Mouse (Mus musculus): ENCODE measurements around the gene Cenpi. TPM values are rescaled to one million over a fixed set of nuclear protein-coding genes. Genes with fewer than 3 reads are reported as not detected.

The Cenpi gene
- total and polyA plus RNA-seq, 2 experiments from 2014 or later: 2.8 to 3.5 TPM

- Histone ChIP-seq H3K27me3 (ENCODE audit: insufficient read depth, low read length) (no peaks in the 10 kb centered on the region), H3K9me3 (ENCODE audit: low read length) (no peaks in the 10 kb centered on the region), H3K4me1 (ENCODE audit: insufficient read depth) (no peaks in the 10 kb centered on the region), H3K27ac (ENCODE audit: low read depth, low read length) (no peak overlapping the region), H3K36me3 (ENCODE audit: insufficient read depth) (no peaks in the 10 kb centered on the region), H3K4me2 (ENCODE audit: low read depth) (no peak overlapping the region), H3K9ac (no peak overlapping the region), H3K4me3 (ENCODE audit: low read depth, low read length) (no peak overlapping the region)
- ATAC-seq: no peak
- no peak for DNase-seq
- 69% methylated on average over 2 of the region's 2 CpGs for WGBS
- TF ChIP-seq CTCF (IDR thresholded peaks at IDR 0.05; ENCODE audit: low read depth): no peak
Measured at GRCm38 (mm10) chrX:134398972-134399371, 91.1 kb downstream of the Cenpi start.

DNA sequence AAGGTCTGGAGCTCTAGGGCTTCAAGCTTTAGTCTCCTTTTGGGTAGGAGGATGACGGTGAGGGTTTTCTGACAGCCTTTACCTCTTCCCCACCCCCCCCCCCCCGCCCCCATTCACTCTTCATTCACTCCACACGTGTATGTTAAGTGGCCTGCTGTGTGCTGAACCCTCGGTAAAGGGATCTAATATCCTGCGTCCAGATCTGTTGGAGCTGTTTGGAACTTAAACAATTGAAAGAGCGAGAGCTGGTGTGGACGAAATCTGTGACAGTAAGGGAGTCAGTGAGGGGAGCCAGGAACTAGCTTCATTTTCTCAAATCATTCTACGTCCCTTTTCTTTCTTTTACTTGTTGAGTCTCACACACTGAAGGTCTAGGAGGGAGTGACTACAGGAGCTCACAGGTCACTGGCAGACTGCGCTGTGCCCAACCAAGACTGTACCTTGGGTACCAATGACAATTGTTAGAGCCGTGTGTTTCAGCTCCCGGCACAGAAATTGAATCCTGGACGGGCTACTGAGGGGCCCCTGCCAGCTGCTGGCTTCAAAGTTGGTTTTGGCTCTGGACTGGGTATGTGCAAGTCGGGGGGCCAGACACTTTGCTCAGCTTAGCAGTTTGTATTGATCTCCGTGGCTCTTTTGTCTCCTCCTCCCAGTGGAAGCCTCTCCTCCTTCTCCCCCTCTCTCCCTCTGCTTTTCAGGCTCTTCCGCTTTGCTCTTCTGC lies 96.1 kb downstream of the Cenpi start, which contains the start of gene Drp2:
TSS of gene Drp2 (plus strand) at position 689 of the 721 bp plus-strand sequence.
- Histone ChIP-seq H3K27me3 (ENCODE audit: insufficient read depth, low read length) (no peaks in the 10 kb centered on the region), H3K27ac (ENCODE audit: low read depth, low read length) (peak within 1 kb of the TSS; percentile 78), H3K36me3 (ENCODE audit: insufficient read depth) (no peaks in the 10 kb centered on the region), H3K9me3 (ENCODE audit: low read length) (no peaks in the 10 kb centered on the region), H3K9ac (peak within 1 kb of the TSS; percentile 49), H3K4me2 (ENCODE audit: low read depth) (peak within 1 kb of the TSS; percentile 52), H3K4me3 (ENCODE audit: low read depth, low read length) (peak within 1 kb of the TSS; percentile 39), H3K4me1 (ENCODE audit: insufficient read depth) (no peaks in the 10 kb centered on the region)
- no peak for TF ChIP-seq CTCF (IDR thresholded peaks at IDR 0.05; ENCODE audit: low read depth)
- ATAC-seq (peak; percentile 71), DNase-seq (peak; percentile 38)
- WGBS: 28% methylated on average over 14 of the region's 15 CpGs

DNA sequence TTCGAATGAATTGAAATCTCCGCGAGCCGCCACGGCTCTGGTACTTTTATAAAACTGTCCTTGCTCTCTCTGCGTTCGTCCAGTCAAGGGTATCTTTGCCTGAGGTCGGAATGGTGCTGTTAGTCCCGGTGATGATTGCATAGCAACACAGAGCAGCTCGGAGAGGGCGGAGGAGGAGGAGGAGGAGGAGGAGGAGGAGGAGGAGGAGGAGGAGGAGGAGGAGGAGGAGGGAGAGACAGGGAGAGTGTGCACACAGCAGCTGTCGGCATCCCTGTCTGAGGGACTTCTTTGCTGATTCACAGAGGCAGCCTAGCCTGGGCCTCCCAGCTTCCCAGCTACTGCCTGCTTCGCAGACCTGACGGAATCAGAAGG lies 96.7 kb downstream of the Cenpi start:
- no peak for TF ChIP-seq CTCF (IDR thresholded peaks at IDR 0.05; ENCODE audit: low read depth)
- Histone ChIP-seq H3K9ac (peak overlapping the region; percentile 49), H3K4me2 (ENCODE audit: low read depth) (peak overlapping the region; percentile 52), H3K36me3 (ENCODE audit: insufficient read depth) (no peaks in the 10 kb centered on the region), H3K27ac (ENCODE audit: low read depth, low read length) (peak overlapping the region; percentile 78), H3K27me3 (ENCODE audit: insufficient read depth, low read length) (no peaks in the 10 kb centered on the region), H3K4me1 (ENCODE audit: insufficient read depth) (no peaks in the 10 kb centered on the region), H3K9me3 (ENCODE audit: low read length) (no peaks in the 10 kb centered on the region), H3K4me3 (ENCODE audit: low read depth, low read length) (peak overlapping the region; percentile 39)
- WGBS: 38% methylated on average over 13 of the region's 14 CpGs
- DNase-seq (peak; percentile 54), ATAC-seq (peak; percentile 72)

DNA sequence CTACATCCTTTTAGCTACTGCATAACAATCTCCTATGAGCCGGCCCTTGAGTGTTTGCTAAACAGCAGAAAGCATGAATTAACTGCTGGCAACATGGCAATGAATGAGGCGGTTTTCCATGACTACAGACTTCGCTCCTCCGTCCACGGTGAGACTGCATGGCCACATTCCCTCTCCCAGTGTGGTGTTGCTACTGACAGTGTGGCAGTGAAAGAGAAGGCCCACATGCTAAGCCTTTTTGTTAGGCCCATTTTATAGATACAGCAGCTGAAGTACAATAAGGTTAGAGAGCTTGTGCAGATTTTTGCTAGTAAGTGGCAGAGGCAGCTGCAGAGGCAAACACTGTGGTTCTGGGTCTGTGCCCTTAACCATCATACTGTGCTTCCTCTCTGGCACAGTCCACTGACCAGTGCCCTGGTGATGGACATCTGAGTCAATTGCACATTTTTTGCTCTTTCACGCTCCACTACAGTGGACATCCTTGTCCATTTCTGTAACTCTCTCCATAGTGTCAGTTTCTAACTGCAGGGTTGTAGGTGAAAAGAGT lies 101.5 kb downstream of the Cenpi start:
- Histone ChIP-seq H3K4me1 (ENCODE audit: insufficient read depth) (no peaks in the 10 kb centered on the region), H3K9me3 (ENCODE audit: low read length) (no peaks in the 10 kb centered on the region), H3K4me3 (ENCODE audit: low read depth, low read length) (no peak overlapping the region), H3K27me3 (ENCODE audit: insufficient read depth, low read length) (no peaks in the 10 kb centered on the region), H3K27ac (ENCODE audit: low read depth, low read length) (no peak overlapping the region), H3K9ac (no peak overlapping the region), H3K36me3 (ENCODE audit: insufficient read depth) (no peaks in the 10 kb centered on the region), H3K4me2 (ENCODE audit: low read depth) (no peak overlapping the region)
- no peak for TF ChIP-seq CTCF (IDR thresholded peaks at IDR 0.05; ENCODE audit: low read depth)
- no peak for DNase-seq
- ATAC-seq: 0 out of 2 replicates have a peak, but pooled peaks have one; percentile 16
- WGBS: 66% methylated on average over 6 of the region's 6 CpGs

DNA sequence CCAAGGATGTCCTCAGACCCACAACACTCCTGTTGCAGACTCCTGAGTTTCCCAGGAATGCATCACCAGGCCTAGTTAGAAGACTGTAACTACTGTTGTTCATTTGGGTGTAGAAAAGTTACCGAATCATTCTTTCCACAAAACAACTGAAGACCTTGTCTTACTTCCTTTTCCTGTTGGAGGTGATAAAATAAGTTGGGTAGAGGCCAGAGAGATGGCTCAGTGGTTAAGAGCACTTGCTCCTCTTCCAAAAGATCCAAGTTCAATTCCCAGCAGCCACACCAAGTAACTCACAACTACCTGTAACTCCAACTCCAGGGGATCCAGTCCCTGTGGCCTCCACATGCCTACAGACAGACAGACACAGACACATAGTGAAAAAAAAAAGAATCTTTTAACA lies 104.2 kb downstream of the Cenpi start:
- H3K4me2 ChIP-seq (ENCODE audit: low read depth): no peak overlapping the region
- no peak overlapping the region for H3K27ac ChIP-seq (ENCODE audit: low read depth, low read length)
- H3K9ac ChIP-seq: no peak overlapping the region
- no peak for TF ChIP-seq CTCF (IDR thresholded peaks at IDR 0.05; ENCODE audit: low read depth)
- no peak for ATAC-seq
- H3K4me3 ChIP-seq (ENCODE audit: low read depth, low read length): no peak overlapping the region
- DNase-seq: no peak
- no peaks in the 10 kb centered on the region for H3K27me3 ChIP-seq (ENCODE audit: insufficient read depth, low read length)
- no peaks in the 10 kb centered on the region for H3K4me1 ChIP-seq (ENCODE audit: insufficient read depth)
- no peaks in the 10 kb centered on the region for H3K36me3 ChIP-seq (ENCODE audit: insufficient read depth)
- H3K9me3 ChIP-seq (ENCODE audit: low read length): no peaks in the 10 kb centered on the region
- WGBS: 88% methylated on average over 1 of the region's 1 CpGs

Other genes with a start within 250 kb of the Cenpi start
- gene Cstf2, start 248.9 kb upstream of the Cenpi start, total RNA-seq (2014; rRNA removed): 72.6 and 79.4 TPM in 2 replicates
- gene Cstf2, start 248.9 kb upstream of the Cenpi start, polyA plus RNA-seq (2015; fragmentation: Nextera tagmentation; extraction: Ambion mirVana): 30.8 and 38.3 TPM in 2 replicates
- gene Xkrx, start 146.0 kb upstream of the Cenpi start, total RNA-seq (2014; rRNA removed): 0.10 and 0.15 TPM in 2 replicates
- gene Xkrx, start 146.0 kb upstream of the Cenpi start, polyA plus RNA-seq (2015; fragmentation: Nextera tagmentation; extraction: Ambion mirVana): 0.52 and 0.61 TPM in 2 replicates
- not detected in 2 replicates for gene Arl13a, start 120.6 kb upstream of the Cenpi start, total RNA-seq (2014; rRNA removed)
- gene Arl13a, start 120.6 kb upstream of the Cenpi start, polyA plus RNA-seq (2015; fragmentation: Nextera tagmentation; extraction: Ambion mirVana): not detected in 2 replicates
- not detected in 2 replicates for gene Nox1, start 86.1 kb upstream of the Cenpi start, total RNA-seq (2014; rRNA removed)
- 0.10 TPM in 1 of 2 replicates, not detected in the other for gene Nox1, start 86.1 kb upstream of the Cenpi start, polyA plus RNA-seq (2015; fragmentation: Nextera tagmentation; extraction: Ambion mirVana)
- gene Trmt2b, start 31.1 kb upstream of the Cenpi start, total RNA-seq (2014; rRNA removed): 5.5 and 5.6 TPM in 2 replicates
- gene Trmt2b, start 31.1 kb upstream of the Cenpi start, polyA plus RNA-seq (2015; fragmentation: Nextera tagmentation; extraction: Ambion mirVana): 3.1 and 3.3 TPM in 2 replicates
- gene Tmem35a, start 12.9 kb upstream of the Cenpi start, total RNA-seq (2014; rRNA removed): 201 and 218 TPM in 2 replicates
- 111 and 133 TPM in 2 replicates for gene Tmem35a, start 12.9 kb upstream of the Cenpi start, polyA plus RNA-seq (2015; fragmentation: Nextera tagmentation; extraction: Ambion mirVana)
- 35.6 and 38.2 TPM in 2 replicates for gene Drp2, start 96.5 kb downstream of the Cenpi start, total RNA-seq (2014; rRNA removed)
- gene Drp2, start 96.5 kb downstream of the Cenpi start, polyA plus RNA-seq (2015; fragmentation: Nextera tagmentation; extraction: Ambion mirVana): 6.7 and 10.1 TPM in 2 replicates
- not detected in 2 replicates for gene Taf7l, start 168.4 kb downstream of the Cenpi start, total RNA-seq (2014; rRNA removed)
- gene Taf7l, start 168.4 kb downstream of the Cenpi start, polyA plus RNA-seq (2015; fragmentation: Nextera tagmentation; extraction: Ambion mirVana): 0.24 TPM in 1 of 2 replicates, not detected in the other
- gene Timm8a1, start 233.8 kb downstream of the Cenpi start, total RNA-seq (2014; rRNA removed): 18.3 and 18.5 TPM in 2 replicates
- gene Timm8a1, start 233.8 kb downstream of the Cenpi start, polyA plus RNA-seq (2015; fragmentation: Nextera tagmentation; extraction: Ambion mirVana): 45.5 and 55.2 TPM in 2 replicates

Measured in forebrain, postnatal 0 days (tissue).